Mouse (Mus musculus) lung, postnatal 14 days (tissue): ENCODE measurements around the gene Itih4.

Experiments used
- DNase-seq: peaks from one replicate; pipeline ENCODE4 v3.0.0; 2021

The Itih4 gene

DNA sequence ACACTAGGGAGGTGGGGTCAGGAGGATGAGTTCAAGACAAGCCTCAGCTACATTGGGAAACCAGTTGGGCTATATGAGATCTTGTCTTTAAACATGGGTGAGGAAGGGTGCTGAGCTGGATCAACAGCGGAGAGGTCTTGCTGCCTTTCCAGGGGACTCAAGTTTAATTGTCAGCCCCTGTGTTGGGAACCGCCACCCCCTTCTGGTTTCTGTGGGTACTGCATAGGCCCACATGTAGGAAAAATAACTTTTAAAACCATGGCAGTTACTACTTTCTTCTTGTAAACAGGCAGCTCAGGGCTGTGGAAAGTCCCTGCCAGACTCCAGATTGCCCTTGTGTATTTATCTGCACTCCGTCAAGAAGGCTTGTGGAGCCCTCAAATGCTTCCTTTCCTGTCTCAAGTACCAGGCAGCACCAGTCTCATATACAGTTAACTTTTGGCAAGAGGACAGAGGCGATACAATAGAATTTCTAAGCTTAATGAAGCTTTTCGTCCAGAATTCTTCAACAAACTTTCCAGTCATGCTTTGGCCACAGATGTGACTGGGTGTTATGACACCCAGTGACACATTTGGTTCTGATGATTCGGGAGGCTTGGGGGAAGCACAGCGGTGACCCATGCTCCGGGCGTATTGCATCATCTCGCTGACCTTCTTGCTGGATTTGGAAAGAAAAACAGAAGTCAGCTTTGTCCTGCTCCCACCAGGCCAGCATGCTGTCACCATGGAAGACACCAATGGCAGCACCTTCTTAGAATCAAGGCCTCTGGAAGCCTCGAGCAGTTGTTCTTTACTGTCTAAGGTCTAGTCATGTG is 57.8 kb downstream of the Itih4 start:
- DNase-seq = peak; percentile 86

GRCm38 (mm10) chr14:30944745-30945144 is 58.5 kb downstream of the Itih4 start:
- no peak for DNase-seq

DNA sequence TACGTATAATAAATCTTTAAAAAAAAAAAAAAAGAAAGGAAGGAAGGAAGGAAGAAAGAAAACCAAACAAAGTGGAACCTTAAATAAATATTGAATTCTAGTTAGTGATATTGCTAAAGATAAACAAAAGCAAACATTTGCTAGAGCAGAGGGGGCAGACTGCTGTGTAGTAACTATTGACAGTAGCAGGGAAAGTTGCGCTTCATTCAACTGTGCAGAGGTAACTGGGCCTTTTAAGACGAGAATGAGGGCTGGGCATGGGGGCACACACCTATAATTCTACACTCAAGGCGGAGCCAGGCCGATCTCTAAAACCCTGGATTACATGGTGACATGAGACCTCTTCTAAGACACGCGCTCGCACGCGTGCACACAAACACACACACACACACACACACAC is 63.7 kb downstream of the Itih4 start:
- DNase-seq = no peak

GRCm38 (mm10) chr14:30951154-30951825 is 65.0 kb downstream of the Itih4 start, which contains the start of gene Nek4:
Nek4 (plus strand) TSS chr14:30951377.
- DNase-seq = peak; percentile 96
